Mouse (Mus musculus) CH12.LX (cell line): ENCODE measurements around the gene Amotl2.

Source experiments
- CHD2 ChIP-seq: IDR thresholded peaks from 2 replicates; pipeline ENCODE4 v1.6.1; 2011; ENCODE audit warnings: low read length, improper control_type of control experiment
- CTCF ChIP-seq, 2 experiments: IDR thresholded peaks in 1 of 2; conservative IDR thresholded peaks in 1 of 2; 2 replicates each; pipeline ENCODE4 v1.5.1; 2011 to 2012; ENCODE audit warnings: low read depth in 2 of 2, low read length in 2 of 2, improper control_type of control experiment in 1 of 2, inconsistent platforms in 1 of 2, mild to moderate bottlenecking in 1 of 2, moderate library complexity in 1 of 2
- MAZ ChIP-seq: IDR thresholded peaks from 2 replicates; pipeline ENCODE4 v1.6.1; 2012; ENCODE audit warnings: low read depth, mild to moderate bottlenecking, inconsistent platforms, low read length, improper control_type of control experiment, moderate library complexity
- NRF1 ChIP-seq: IDR thresholded peaks from 2 replicates; pipeline ENCODE4 v1.6.1; 2014; ENCODE audit warnings: low read depth, mild to moderate bottlenecking, inconsistent platforms, low read length, improper control_type of control experiment, moderate library complexity
- POLR2A ChIP-seq: IDR thresholded peaks from 2 replicates; pipeline ENCODE4 v1.6.1; 2011; ENCODE audit warnings: low read depth, mild to moderate bottlenecking, improper control_type of control experiment, low read length
- TCF12 ChIP-seq: IDR thresholded peaks from 2 replicates; pipeline ENCODE4 v1.6.1; 2014; ENCODE audit warnings: low read depth, mild to moderate bottlenecking, inconsistent platforms, low read length, improper control_type of control experiment

DNA sequence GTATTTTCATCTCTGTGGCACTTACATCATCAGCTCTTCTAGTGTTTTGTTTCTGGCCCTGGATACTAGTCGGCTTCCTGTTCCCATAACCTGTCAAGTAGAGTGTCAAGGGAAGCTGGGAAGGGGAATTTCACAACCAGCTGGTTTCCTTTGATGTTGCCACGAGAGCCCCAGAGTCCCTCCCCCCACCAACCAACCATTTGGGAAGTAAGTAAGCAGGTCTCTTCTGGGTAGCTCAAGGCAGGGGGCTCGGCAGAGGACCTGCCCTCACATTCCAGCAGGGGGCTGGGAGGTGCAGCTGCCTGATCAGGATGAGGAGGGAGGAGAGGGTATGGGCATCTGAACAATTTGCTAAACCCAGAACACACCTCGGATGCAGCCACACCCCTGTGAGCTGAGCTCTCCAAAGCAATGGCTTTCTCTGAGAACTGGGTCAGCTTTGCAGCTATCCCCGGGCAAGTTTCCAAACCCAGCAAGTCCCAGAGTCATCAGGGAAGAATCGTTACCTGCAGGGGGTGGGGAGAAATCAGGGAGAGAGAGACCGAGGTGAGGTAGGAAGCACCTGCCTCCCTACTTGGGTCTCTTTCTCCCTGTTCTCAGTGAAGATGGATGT is 1.5 kb upstream of the Amotl2 start:
- TF ChIP-seq NRF1 (no peak), TCF12 (no peak), POLR2A (no peak), MAZ (no peak), CTCF (conservative IDR thresholded peaks at IDR 0.05 in 1 of 2, IDR thresholded peaks at IDR 0.05 in 1 of 2; ENCODE audit: low read depth in 2 of 2, low read length in 2 of 2) (no peak), CHD2 (no peak)
